Mouse (Mus musculus) cortical plate, adult 2 months (tissue): ENCODE measurements around the gene Gm47841. TPM values are rescaled to one million over a fixed set of nuclear protein-coding genes. Genes with fewer than 3 reads are reported as not detected.
A peak's percentile ranks its signal among the peaks of the same experiment; 100 is the strongest.

Source experiments
- H3K27ac ChIP-seq: fragments of 200-500 bp; 2 replicates; pipeline ENCODE4 v1.5.1; 2012; ENCODE audit warnings: low read length, control low read depth, inconsistent platforms; ENCODE audit not compliant: insufficient read depth
- H3K4me1 ChIP-seq: fragments of 200-500 bp; 2 replicates; pipeline ENCODE4 v1.6.1; 2011; ENCODE audit warnings: low read length; ENCODE audit not compliant: control insufficient read depth, insufficient read depth
- H3K4me3 ChIP-seq: fragments of 200-500 bp; 2 replicates; pipeline ENCODE4 v1.5.1; 2011; ENCODE audit warnings: mild to moderate bottlenecking, low read length, control low read depth; ENCODE audit not compliant: insufficient read depth
- CTCF ChIP-seq: fragments of 200-500 bp; IDR thresholded peaks from 2 replicates; pipeline ENCODE4 v1.5.1; 2011; ENCODE audit warnings: mild to moderate bottlenecking, control low read depth, low read length; ENCODE audit not compliant: insufficient read depth; ENCODE audit errors: extremely low read depth
- POLR2A ChIP-seq: fragments of 200-500 bp; IDR thresholded peaks from 2 replicates; pipeline ENCODE4 v1.6.1; 2011; ENCODE audit warnings: mild to moderate bottlenecking, low read length, control low read depth; ENCODE audit not compliant: insufficient read depth; ENCODE audit errors: extremely low read depth
- polyA plus RNA-seq: library from polyadenylated mRNA; depleted of rRNA; stranded (reverse); fragments of >200 nt; gene quantifications from 2 replicates; pipeline ENCODE4 v1.2.3, GENCODE M21; 2012

Gene Gm47841
- polyA plus RNA-seq, 1 experiment = not detected

GRCm38 (mm10) chr15:101048338-101048896, 1.2 kb upstream of the Gm47841 start:
- TF ChIP-seq CTCF (no peak), POLR2A (no peak)
- H3K4me3 ChIP-seq = no peak overlapping the region
- no peaks in the 10 kb centered on the region for H3K4me1 ChIP-seq
- no peak overlapping the region for H3K27ac ChIP-seq

- H3K4me1 ChIP-seq = no peaks in the 10 kb centered on the region
These were observed 537 bp downstream of the Gm47841 start for GRCm38 (mm10) chr15:101046527-101047193.

GRCm38 (mm10) chr15:101046039-101046526, 1.1 kb downstream of the Gm47841 start:
- no peaks in the 10 kb centered on the region for H3K4me1 ChIP-seq
- no peak overlapping the region for H3K27ac ChIP-seq
- TF ChIP-seq CTCF (no peak), POLR2A (no peak)
- no peak overlapping the region; the same call in 1 of the 2 replicates for H3K4me3 ChIP-seq

More at GRCm38 (mm10) chr15:101046527-101047193, 537 bp downstream of the Gm47841 start:
- TF ChIP-seq POLR2A (no peak), CTCF (no peak)
- peak overlapping the region; percentile 17 for H3K4me3 ChIP-seq
- no peak overlapping the region for H3K27ac ChIP-seq

- TF ChIP-seq POLR2A = no peak
- TF ChIP-seq CTCF = no peak
- Histone ChIP-seq H3K27ac (no peak overlapping the region), H3K4me3 (no peak overlapping the region), H3K4me1 (no peaks in the 10 kb centered on the region)
These were observed 2.7 kb downstream of the Gm47841 start for GRCm38 (mm10) chr15:101044531-101044930.

- H3K4me3 ChIP-seq = no peak overlapping the region
- no peak for TF ChIP-seq POLR2A
- peak; percentile 80 for TF ChIP-seq CTCF
- H3K27ac ChIP-seq = no peak overlapping the region
- H3K4me1 ChIP-seq = no peaks in the 10 kb centered on the region
These were observed 4.6 kb downstream of the Gm47841 start for GRCm38 (mm10) chr15:101042613-101043012.

GRCm38 (mm10) chr15:101041966-101042365, 5.2 kb downstream of the Gm47841 start:
- Histone ChIP-seq H3K27ac (no peak overlapping the region), H3K4me3 (no peak overlapping the region), H3K4me1 (no peaks in the 10 kb centered on the region)
- TF ChIP-seq POLR2A = no peak
- TF ChIP-seq CTCF = no peak

- Histone ChIP-seq H3K27ac (no peak overlapping the region), H3K4me1 (no peaks in the 10 kb centered on the region), H3K4me3 (no peak overlapping the region)
- TF ChIP-seq POLR2A (no peak), CTCF (peak; percentile 17; the same call in 1 of the 2 replicates)
These were observed 7.5 kb downstream of the Gm47841 start for GRCm38 (mm10) chr15:101039651-101040050.

GRCm38 (mm10) chr15:101028960-101029359, 18.2 kb downstream of the Gm47841 start:
- Histone ChIP-seq H3K4me3 (no peak overlapping the region), H3K4me1 (no peaks in the 10 kb centered on the region), H3K27ac (no peak overlapping the region)
- TF ChIP-seq CTCF = no peak
- TF ChIP-seq POLR2A = no peak

GRCm38 (mm10) chr15:101011352-101011751, 35.8 kb downstream of the Gm47841 start:
- H3K4me3 ChIP-seq = no peak overlapping the region
- H3K27ac ChIP-seq = no peak overlapping the region
- TF ChIP-seq CTCF = no peak
- no peak for TF ChIP-seq POLR2A
- peaks cover 10% of the 10 kb centered on the region for H3K4me1 ChIP-seq
